Mouse (Mus musculus): Measurements from ENCODE around the gene Dusp5.

DNA sequence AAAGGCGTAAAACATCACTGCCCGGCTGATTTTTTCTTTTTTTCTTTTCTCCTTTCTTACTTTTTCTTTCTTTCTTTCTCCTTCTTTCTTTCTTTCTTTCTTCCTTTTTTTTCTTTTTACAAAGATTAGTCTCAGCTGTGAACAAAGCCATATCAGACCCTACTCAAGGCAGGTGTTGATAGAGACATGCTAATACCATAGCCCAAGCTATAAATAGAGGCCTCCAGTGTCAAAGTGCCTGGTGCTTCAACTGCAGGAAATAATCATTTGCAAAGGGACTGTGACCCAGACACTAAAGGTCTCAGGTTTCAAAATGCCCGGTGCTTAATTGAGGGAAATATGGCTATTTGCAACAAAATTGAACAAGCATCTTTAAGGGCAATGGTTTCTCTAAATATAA, 39.6 kb downstream of the Dusp5 start:
- TF ChIP-seq CTCF (IDR thresholded peaks at IDR 0.05) (no peak), EP300 (IDR thresholded peaks at IDR 0.05; ENCODE audit: insufficient read depth, low read depth, low read length) (no peak), POLR2A (IDR thresholded peaks at IDR 0.05; ENCODE audit: insufficient read depth, low read depth, low read length) (no peak)
